Mouse (Mus musculus) lung, postnatal 36 days (tissue): ENCODE data around the gene Acadl.

Source experiments
- DNase-seq: peaks from one replicate; pipeline ENCODE4 v3.0.0; 2022; ENCODE audit warnings: mixed read lengths

Gene Acadl

GRCm38 (mm10) chr1:66838184-66839042 is 24.7 kb downstream of the Acadl start:
- DNase-seq: peak; percentile 93

DNA sequence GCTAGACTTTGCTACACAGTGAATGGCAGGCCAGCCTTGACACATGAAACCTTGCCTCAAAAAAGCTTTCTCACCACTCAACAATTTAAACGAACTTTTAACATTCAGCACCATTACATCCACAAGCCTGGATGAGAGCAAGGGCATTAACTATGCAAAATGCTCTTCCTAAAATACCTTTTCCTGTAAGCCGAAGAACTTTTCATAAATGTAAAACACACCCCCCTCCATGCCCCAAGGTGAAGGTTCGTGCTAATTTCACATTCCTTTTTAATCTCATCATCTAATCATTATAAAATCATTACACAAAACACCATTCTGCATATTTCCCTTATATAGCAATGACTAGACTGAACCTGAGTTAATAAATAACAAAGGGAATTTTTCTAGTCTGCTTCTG is 25.9 kb downstream of the Acadl start:
- no peak for DNase-seq

DNA sequence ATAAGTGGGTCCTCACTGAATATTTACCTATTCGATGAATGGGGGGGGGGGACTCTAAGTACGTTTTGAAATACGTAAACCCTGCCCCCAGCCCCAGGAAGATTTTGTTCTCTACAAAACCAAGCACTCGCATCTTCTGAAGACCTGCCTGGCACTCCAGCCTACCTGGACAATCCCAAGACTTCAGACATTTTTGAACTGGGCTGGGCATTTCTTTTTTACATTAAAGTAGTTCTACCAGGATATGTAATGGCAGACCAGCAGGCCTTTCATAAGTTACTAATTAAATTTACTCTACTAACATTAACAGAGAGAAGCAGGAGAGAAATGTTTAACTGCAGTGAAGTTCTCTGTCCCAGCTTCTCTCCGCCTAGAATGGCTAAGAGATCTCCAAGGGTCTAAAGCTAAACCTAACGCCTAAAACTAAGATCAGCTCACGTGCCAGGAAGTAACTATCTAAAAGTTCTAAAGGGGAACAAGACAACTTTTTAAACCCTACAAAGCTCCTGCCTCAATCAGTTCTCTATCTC is 30.4 kb downstream of the Acadl start:
- no peak for DNase-seq

GRCm38 (mm10) chr1:66831824-66832600 is 31.1 kb downstream of the Acadl start:
- DNase-seq: no peak

GRCm38 (mm10) chr1:66829400-66830080 is 33.5 kb downstream of the Acadl start:
- no peak for DNase-seq

DNA sequence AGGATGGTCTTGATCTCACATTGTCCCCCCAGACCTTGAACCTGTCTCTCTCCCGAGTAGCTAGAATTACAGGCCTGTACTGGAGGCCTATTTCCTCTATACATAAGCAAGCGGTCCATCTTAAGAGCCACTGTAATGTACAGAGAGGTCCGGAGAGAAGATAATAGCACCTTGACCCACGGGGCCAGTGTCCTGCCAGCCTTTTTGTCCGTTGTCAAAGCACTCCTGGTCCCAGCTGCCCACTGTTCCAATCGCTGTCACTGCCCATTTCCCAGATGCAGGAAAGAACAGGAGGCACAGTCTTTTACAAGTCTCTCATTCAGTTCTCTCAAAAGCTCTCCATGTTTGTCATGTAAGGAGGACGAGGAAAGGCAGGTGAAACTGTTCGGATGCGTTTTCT is 41.1 kb downstream of the Acadl start:
- DNase-seq: no peak

GRCm38 (mm10) chr1:66820241-66820640 is 42.8 kb downstream of the Acadl start:
- peak; percentile 69 for DNase-seq

- DNase-seq: no peak
Measured at GRCm38 (mm10) chr1:66817865-66818315, 45.2 kb downstream of the Acadl start.

- peak; percentile 97 for DNase-seq
Measured at GRCm38 (mm10) chr1:66817453-66817839, 45.6 kb downstream of the Acadl start, which contains the start of gene Kansl1l. Gene Kansl1l (minus strand): TSS chr1:66817562.

DNA sequence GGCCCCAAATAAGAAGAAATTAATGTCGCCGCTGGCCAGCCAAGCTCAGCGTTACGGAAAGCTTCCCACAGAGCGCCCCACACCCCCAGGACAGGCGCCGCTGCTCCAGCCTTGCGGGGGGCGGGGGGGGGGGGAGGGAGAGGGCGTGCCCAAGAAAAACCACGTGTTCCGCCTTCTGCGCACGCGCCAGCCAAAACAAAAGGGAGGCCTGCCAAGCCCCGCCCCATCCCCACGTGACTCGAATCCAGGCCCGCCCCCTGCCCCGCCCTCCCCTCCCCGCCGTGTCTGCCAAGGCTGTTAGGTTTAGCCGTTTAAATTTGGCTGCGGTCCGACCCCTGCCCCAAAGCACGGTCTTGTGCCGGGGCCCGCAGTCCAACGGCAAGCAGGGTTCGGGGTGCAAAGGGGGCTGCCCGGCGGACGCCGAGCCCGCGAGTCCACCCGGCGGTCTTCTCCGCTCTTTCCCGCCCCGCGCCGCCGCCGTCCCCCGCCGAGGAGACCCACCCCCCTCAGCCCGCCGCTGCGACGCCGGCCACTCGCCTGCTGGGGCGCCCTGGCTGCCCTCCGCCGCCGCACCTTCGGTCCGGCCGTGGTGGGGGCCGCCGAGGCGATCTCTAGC is 46.1 kb downstream of the Acadl start:
- DNase-seq: peak; percentile 89

GRCm38 (mm10) chr1:66815941-66816777 is 46.9 kb downstream of the Acadl start:
- peak; percentile 77 for DNase-seq

- no peak for DNase-seq
Measured at GRCm38 (mm10) chr1:66814756-66815155, 48.3 kb downstream of the Acadl start.

- no peak for DNase-seq
Measured at GRCm38 (mm10) chr1:66813191-66813590, 49.9 kb downstream of the Acadl start.

GRCm38 (mm10) chr1:66806821-66807220 is 56.3 kb downstream of the Acadl start:
- DNase-seq: no peak

- DNase-seq: no peak
Measured at GRCm38 (mm10) chr1:66805408-66805807, 57.7 kb downstream of the Acadl start.

DNA sequence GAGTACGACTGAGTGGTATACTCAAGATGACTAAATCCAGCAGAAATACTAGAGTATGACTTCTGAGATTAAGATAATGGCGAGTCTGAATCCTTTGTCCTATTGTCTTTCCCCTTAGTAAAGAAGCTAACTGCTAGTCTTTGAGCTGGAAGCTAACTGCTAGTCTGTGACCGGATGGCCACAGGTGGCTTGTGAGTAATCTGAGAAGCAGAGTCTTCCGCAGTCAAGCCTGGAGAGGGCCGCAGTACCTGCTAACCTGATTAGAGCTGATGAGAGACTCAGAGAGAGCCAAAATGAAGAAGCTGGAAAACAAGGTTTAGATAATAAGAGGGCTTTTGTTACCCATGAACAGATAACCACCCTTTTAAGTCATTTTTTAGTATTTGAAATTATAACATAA is 58.4 kb downstream of the Acadl start:
- no peak for DNase-seq

DNA sequence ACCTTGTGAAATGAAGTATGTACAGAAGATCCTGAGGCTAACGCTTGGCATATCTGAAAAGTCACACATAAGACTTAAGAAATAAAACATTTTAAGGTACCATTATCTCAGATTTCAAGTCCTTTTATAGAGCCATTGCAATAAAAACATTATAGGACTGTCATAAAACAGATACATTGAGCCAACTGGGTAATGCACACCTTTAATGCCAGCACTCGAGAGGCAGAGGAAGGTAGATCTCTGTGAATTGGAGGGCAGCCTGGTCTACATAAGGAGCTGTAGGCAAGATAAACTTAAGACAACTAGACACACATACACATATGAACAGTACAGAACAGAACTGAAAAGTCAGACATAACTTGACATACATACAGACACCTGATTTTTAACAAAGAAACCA is 65.1 kb downstream of the Acadl start:
- no peak for DNase-seq

DNA sequence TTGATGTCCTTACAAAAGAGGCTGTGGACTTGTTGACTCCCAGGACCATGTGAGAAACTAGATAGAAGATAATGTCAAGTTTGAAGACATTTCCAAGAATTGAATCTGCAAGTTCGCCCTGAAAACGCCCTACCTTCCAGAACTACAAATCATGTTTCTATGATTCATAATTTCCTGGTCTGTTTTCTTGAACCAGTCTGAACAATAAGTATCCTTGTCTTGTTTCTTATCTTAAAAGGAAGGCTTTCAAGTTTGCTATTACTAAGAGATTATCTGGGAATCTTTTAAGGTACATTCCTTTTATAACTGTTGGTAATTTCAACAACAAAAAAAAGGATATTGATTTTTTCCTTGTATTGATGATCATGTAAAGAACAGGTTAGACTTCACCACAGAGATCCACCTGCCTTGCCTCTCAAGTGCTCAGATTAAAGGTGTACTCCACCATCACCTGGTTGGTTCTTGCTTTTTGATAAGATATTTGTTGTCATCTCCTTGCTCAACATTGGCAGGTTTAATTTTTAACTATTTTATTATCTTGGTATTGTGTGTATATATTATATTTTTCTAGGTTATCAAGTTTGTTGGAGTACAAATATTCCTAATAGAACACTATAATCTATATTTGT is 70.1 kb downstream of the Acadl start:
- DNase-seq: no peak

- no peak for DNase-seq
Measured at GRCm38 (mm10) chr1:66782296-66782695, 80.8 kb downstream of the Acadl start.

DNA sequence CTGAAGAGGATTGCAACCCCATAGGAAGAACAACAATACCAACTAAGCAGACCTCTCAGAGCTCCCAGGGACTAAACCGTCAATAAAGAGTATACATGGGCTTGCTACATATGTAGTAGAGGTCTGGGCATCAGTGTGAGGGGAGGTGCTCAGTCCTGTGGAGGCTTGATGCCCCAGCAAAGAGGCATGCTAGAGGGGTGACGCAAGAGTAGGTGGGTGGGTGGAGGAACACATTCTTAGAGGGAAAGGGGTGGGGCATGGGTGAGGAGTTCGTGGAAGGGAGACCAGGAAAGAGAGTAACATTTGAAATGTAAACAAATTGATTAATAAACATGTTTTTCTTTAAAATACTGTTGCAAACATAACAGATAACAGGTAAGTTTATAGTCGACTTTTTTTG is 82.0 kb downstream of the Acadl start:
- peak; percentile 17 for DNase-seq
